Mouse (Mus musculus) cerebellum, postnatal 10 days (tissue): ENCODE measurements around the gene Klf2.

Source experiments
- DNase-seq, 2 experiments: peaks; one replicate each; pipeline ENCODE4 v3.0.0; 2021; ENCODE audit warnings: mixed read lengths in 2 of 2

The Klf2 gene

DNA sequence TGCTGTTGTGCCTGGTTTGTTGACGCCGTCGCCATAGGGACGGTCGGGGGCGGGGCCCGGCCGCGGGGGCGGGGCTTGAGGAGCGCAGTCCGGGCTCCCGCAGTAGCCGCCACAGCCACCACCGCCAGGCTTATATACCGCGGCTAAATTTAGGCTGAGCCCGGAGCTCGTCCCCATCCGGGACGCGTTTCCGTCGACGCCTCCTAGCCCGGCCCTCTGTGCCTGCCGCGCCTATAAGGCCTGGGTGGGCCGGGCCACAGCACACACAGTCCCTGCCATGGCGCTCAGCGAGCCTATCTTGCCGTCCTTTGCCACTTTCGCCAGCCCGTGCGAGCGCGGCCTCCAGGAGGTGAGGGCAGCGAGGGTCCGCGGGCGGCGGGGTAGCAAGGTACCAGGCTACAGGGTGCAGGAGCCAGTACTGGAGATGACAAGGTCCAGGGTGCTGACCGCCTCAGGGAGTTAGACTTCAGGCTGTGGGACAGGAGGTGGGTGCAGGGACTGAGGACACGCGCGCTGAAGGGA is at the start of gene Klf2:
Gene Klf2, plus strand, starts transcription at position 233 of the 522 bp plus-strand sequence.
- peak; percentile 86 to 88 for DNase-seq

DNA sequence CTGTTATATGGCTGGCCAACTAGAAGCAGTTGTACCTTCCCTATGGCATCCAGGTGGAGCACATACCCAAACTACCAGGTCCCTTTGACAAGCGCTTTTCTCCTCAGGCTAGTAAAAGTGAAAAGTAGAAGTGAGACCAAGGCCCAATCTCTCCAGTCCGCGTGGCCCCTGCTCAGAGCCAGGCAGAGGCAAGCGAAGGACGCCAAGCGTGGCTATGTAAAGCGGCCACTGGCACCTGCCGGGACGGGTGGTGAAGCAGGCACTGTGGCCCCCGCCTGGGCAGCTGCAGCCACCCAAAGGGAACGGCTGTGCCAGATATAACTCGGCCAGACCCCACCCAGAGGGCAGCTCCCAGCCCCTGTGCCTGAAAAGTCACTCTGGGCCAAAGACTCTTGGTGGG is 48.2 kb upstream of the Klf2 start:
- DNase-seq = no peak

- DNase-seq = no peak
These were observed 47.7 kb upstream of the Klf2 start for GRCm38 (mm10) chr8:72271051-72271660.

- DNase-seq = no peak
These were observed 47.1 kb upstream of the Klf2 start for GRCm38 (mm10) chr8:72271691-72272090.

DNA sequence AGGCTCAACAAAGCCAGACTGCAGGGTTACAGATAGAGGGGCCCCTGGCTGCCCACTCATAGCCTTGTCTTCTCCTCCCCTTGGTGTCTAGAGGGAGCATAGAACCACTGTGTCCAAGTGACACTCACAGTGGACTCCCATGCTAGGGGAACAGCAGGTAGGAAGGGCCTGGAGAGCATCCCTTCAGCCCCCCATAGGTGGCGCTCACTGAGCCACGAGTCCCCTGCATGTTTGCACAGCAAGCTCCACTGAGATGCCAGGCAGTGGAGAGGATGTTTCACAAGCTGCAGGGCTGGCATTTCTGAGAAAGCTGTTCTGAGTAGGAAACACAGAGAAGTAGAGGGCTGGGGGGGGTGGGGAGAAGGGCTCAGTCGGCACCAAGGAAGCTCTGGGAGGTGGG is 46.5 kb upstream of the Klf2 start:
- DNase-seq = peak; percentile 56 to 68

DNA sequence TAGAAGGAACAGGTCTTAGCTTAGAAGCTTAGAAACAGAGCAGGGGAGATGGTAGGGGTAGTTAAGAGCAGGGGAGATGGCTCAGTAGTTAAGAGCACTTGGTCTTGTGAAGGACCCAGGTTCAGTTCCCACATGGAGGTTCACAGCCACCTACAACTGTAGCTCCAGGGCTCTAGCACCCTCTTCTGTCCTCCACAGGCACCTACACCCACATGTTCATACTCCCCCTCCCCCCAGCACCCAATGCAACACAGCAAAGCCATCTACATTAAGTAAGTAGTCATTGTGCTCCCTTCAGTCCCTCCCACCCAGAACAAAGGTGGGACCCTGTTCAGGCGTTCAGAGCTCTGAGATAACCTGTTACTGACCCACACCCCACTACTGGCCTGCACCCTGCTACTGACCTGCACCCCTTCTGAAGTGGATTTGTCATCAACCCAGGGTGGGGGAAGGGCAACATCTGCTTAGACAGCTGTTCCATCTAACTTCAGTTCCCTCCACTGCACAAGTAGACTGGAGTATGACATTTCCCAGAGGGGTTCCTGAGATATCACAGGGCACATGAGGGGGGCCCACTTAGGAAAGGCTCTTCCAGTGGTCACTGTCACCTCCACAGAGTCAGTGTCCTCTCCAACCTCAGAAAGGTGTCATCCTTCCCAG is 45.6 kb upstream of the Klf2 start:
- no peak for DNase-seq

DNA sequence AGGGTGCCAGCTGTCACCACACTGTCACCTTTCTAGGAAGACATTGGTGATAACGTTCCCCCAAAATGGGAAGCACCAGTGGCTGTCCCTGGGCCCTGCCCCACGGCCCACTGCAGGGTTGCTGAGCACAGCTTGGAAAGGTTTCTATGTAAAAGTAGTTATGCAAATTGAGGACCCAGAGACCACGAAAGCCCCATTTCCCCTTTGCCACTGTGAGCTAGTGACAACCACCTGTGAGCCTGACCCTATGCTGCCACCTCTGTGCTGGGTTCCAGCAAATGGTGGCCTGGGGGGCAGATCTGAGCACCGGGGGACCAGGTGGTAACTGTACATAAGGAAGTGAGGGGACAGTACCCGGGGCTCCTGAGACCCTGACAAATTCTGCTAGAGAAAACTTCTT is 45.0 kb upstream of the Klf2 start:
- no peak for DNase-seq

DNA sequence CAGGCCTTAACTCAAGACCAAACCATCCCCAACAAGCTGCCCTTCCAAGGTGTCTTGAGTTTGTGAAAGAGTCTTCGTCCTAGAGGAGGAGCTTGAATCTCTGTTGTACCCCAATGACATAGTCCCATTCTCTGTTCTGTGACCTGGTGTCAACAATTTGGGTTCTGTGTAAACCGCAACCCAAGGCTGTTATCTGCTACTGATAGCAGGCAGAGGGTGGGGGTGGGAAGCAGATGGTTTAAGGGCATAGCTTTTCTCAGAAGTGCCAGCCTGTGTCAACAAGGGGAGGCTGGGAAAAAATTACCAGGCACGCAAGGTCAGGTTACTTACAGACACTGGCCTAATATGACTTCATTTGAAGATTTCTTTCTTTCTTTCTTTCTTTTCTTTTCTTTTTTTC is 41.6 kb upstream of the Klf2 start:
- no peak for DNase-seq

DNA sequence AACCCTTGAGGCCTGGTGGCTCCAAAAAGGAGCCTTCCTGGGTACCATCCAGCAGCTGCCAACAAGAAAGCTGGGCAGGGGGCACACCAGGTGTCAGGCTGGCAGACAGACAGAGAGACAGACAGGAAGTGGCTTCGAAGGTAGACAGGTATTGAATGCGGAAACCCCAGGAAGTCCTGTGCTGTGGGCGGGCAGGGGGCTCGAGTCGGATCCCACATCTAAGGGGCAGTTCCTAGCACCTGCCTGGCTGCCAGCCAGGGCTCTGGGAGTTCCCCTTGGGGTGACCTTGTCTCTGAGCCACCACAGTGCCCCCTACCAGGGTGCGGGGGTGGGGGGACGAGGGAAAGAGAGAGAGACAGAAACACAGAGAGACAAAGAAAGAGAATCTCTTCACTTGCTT is 39.7 kb upstream of the Klf2 start:
- DNase-seq = no peak

- DNase-seq = peak; percentile 68 to 71
These were observed 37.2 kb upstream of the Klf2 start for GRCm38 (mm10) chr8:72281634-72282033.

GRCm38 (mm10) chr8:72285285-72285684 is 33.5 kb upstream of the Klf2 start:
- DNase-seq = no peak

- DNase-seq = no peak
These were observed 29.8 kb upstream of the Klf2 start for GRCm38 (mm10) chr8:72289051-72289450.

- no peak for DNase-seq
These were observed 27.7 kb upstream of the Klf2 start for GRCm38 (mm10) chr8:72291104-72291503.

GRCm38 (mm10) chr8:72293309-72293708 is 25.5 kb upstream of the Klf2 start:
- no peak for DNase-seq

DNA sequence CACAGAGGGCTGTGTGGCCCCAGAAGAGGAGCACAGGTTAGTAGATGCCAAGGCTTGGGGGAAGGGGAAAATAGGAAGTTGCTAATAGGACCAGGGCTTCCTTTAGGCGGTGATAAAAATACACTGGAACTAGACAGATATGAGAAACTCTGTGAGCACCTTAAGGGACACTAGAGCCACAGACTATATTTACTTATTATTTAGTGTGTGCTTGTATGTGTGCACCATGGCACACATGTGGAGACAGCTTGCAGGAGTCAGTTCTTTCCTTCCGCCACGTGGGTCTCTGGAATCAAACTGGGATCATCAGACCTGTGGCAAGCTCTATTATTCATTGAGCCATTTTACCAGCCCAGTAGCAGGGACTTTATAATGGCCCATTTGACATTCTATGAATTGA is 23.7 kb upstream of the Klf2 start:
- DNase-seq = no peak

GRCm38 (mm10) chr8:72295679-72296078 is 23.2 kb upstream of the Klf2 start:
- peak; percentile 96 to 97 for DNase-seq

DNA sequence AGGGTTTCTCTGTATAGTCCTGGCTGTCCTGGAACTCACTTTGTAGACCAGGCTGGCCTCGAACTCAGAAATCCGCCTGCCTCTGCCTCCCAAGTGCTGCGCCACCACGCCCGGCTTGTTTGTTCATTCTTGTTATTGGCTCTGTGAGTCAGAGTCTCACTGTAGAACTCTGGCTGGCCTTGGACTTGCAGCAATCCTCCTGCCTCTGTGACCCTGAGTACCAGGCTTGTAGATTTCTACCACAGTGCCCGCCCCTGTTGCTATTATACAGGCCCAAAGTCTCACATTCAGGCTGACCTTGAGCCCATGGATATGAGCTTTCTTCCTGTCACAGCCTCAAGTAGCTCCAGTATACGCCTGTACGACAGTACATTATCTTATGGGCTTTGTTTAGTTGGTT is 22.3 kb upstream of the Klf2 start:
- DNase-seq = no peak

DNA sequence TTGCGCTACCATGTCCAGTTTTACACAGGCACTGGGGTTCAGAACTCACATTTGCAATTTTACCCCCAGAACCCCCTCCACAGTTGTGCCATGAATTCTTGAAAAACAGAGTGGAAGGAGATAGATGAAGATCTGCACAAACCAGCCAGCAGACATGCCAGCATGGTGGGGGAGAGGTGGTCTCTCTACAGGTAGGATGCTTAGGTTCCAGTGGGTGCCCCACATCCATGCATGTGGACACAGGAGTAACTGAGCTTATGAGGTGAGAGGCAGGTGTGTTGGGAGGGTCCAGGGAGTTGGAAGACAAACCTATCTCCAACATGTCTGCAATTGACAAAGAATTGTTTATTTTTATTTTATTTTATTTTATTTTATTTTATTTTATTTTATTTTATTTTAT is 19.9 kb upstream of the Klf2 start:
- no peak for DNase-seq

GRCm38 (mm10) chr8:72300654-72301400 is 18.0 kb upstream of the Klf2 start:
- DNase-seq = no peak

DNA sequence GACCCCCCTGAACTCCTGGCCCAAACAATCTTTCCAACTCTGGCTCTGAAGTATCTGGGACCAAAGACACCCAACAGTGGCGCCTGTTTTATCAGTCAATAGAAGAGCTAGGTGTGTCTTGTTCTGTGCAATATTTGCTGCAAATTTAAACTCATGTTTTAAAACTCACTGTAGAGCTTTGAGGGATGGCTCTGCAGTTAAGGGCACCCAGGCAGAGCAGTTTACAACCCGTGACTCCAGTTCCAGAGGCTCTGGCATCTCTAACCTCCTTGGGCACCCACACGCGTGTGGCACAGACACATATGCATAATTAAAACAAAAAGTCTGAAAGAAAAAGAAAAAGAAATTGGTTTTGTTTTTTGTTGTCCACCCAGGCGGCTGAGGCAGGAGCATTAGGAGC is 17.3 kb upstream of the Klf2 start:
- DNase-seq = no peak

DNA sequence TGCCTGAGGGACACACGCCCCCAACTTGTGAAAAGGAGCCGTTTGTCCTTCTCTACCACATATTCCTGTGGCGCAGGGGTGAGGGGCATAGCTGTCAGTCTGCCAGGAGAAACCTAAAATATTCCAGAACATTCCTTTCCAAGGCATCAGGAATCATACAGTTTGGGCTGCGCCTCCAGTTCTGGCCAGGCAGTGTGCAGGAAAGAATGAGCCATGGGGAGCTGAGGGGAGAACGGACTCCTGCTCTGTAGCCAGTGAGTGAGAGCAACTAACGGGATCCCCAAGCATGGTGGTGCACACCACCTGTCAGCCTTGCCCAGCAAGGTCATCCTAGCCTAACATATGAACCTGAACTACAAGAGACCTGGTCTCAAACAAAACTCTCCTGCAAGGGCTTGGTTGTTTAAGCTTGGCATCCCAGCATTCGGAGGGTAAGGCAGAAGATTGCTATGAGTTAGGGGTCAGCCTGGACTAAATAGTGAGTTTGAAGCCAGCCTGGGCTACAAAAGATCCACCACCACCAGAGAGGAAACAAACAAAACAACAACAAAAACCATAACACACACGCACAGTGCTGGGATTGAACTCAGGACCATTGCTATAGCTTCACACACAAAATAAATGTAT is 15.7 kb upstream of the Klf2 start:
- no peak for DNase-seq

DNA sequence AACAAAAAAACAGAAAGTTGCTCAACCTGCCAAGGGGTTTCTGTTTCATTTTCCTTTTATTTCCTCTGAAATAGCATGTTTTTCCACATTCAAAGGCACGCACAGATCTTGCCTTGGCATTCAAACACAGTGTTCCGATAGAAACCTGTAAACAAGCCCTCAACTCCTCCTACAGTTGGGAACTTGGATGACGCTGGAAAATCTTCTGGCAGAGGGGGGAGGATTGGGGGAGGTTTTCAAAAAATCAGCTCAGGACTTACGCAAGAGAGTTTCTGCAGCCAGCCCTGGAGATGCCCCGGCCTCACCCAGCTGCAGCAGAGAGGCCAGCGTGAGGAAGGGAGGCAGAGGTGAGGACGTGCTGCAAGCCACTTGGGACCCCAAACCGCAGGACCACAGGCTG is 15.2 kb upstream of the Klf2 start:
- no peak for DNase-seq

DNA sequence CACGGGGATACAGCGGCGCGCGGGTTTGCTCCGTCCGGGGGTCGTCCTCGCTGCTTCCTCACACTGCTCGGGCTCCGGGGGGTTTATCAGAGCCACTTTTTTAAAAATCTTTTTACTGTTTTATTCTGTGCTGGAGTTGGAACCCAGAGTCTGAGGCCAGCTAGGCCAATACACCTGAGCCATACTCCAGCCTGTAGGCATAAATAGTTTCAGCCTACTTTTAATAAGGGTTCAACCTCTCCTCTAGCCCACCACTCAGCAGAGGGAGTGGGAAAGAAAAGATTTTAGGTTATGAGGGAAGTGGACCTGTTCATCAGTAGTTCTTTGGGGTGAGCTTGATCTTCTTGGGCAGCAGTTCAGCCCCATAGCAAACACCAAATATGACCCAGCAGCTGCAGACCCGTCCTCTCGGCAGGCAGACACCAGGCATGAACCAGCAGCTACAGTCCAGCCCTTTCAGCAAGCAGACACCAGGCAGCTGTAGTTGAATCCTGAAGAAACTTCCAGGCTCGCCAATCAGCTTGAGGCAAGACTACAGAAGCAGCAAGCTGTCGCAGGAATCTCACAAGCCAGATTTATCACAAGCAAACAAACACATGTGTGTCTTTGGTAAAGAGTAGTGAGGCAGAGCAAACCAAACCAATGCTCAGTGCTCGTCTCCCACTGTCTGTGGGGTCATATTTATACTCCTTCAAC is 13.5 kb upstream of the Klf2 start, which contains the start of gene Gm10282:
Gene Gm10282, minus strand, starts transcription at position 51 of the 696 bp plus-strand sequence.
- DNase-seq = no peak
